Mouse (Mus musculus) heart, postnatal 0 days (tissue): ENCODE results near the gene H2-Q4. TPM values are rescaled to one million over a fixed set of nuclear protein-coding genes. Genes with fewer than 3 reads are reported as not detected.
"Not testable (repeated sequence)": the region's sequence is repeated elsewhere in the genome, so short reads cannot be mapped to it uniquely, and the experiment has no call there.

ENCODE experiments used
- ATAC-seq: fragments of 200-750 bp; cut with Nextera tagmentation; 2 replicates; pipeline ENCODE4 v1.8.0; 2017; ENCODE audit warnings: low read depth, moderate number of reproducible peaks, moderate library complexity; ENCODE audit not compliant: insufficient read depth
- DNase-seq: peaks from one replicate; pipeline ENCODE4 v3.0.0-alpha.2; 2016; ENCODE audit warnings: low spot score
- H3K27ac ChIP-seq: fragments of 300-500 bp; sonication (generic); 2 replicates; pipeline ENCODE4 v1.5.1; 2014; ENCODE audit warnings: low read depth, mild to moderate bottlenecking
- H3K27me3 ChIP-seq: fragments of 300-500 bp; sonication (generic); 2 replicates; pipeline ENCODE4 v1.6.1; 2014; ENCODE audit warnings: low read length, mixed read lengths; ENCODE audit not compliant: control insufficient read depth, insufficient read depth
- H3K36me3 ChIP-seq: fragments of 300-500 bp; sonication (generic); replicated peaks from 2 replicates; pipeline ENCODE4 v1.6.1; 2014; ENCODE audit warnings: low read length, mixed read lengths; ENCODE audit not compliant: control insufficient read depth, insufficient read depth
- H3K4me1 ChIP-seq: fragments of 300-500 bp; sonication (generic); 2 replicates; pipeline ENCODE4 v1.6.1; 2014; ENCODE audit warnings: antibody characterized with exemption; ENCODE audit not compliant: control insufficient read depth, insufficient read depth
- H3K4me2 ChIP-seq: fragments of 300-500 bp; sonication (generic); 2 replicates; pipeline ENCODE4 v1.6.1; 2014; ENCODE audit warnings: low read depth, mild to moderate bottlenecking, low read length, moderate library complexity
- H3K4me3 ChIP-seq: fragments of 300-500 bp; sonication (generic); 2 replicates; pipeline ENCODE4 v1.5.1; 2014; ENCODE audit warnings: low read depth, low read length
- H3K9ac ChIP-seq: fragments of 300-500 bp; sonication (generic); replicated peaks from 2 replicates; pipeline ENCODE4 v1.6.1; 2014; ENCODE audit warnings: low read depth, low read length, mixed read lengths
- H3K9me3 ChIP-seq: fragments of 300-500 bp; sonication (generic); replicated peaks from 2 replicates; pipeline ENCODE4 v1.6.1; 2016; ENCODE audit warnings: low read length; ENCODE audit not compliant: control insufficient read depth
- CTCF ChIP-seq: IDR thresholded peaks from 2 replicates; pipeline ENCODE4 v1.5.1; 2016; ENCODE audit warnings: antibody characterized with exemption, control low read depth, low read depth
- EP300 ChIP-seq: IDR thresholded peaks from 2 replicates; pipeline ENCODE4 v1.6.1; 2016; ENCODE audit warnings: antibody characterized with exemption, low read depth
- WGBS: fragments of 180-500 bp; shearing (Covaris S2); extraction: QIAGEN DNeasy Blood & Tissue Kit; methylation state at CpG from one replicate; pipeline ENCODE4 v1.1.7; 2014; 5-methylcytosine and 5-hydroxymethylcytosine counted together
- polyA plus RNA-seq: library from polyadenylated mRNA; unstranded; fragments of >200 nt; fragmentation: Nextera tagmentation; extraction: Ambion mirVana; gene quantifications from 2 replicates; pipeline ENCODE4 v1.2.1, GENCODE M21; 2015
- total RNA-seq: library from RNA; depleted of rRNA; stranded (reverse); fragments of >200 nt; gene quantifications from 2 replicates; pipeline ENCODE4 v1.2.3, GENCODE M21; 2014; ENCODE audit warnings: low replicate concordance

Gene H2-Q4
- total and polyA plus RNA-seq, 2 experiments from 2014 or later, result 2.8 to 6.9 TPM

GRCm38 (mm10) chr17:35418772-35419171 is 39.4 kb downstream of the H2-Q4 start:
- Histone ChIP-seq H3K9ac (no peak overlapping the region), H3K4me2 (no peak overlapping the region), H3K27ac (no peak overlapping the region), H3K4me1 (no peaks in the 10 kb centered on the region), H3K27me3 (peaks cover 14% of the 10 kb centered on the region), H3K4me3 (no peak overlapping the region), H3K9me3 (no peaks in the 10 kb centered on the region), H3K36me3 (no peaks in the 10 kb centered on the region)
- DNase-seq (no peak), ATAC-seq (no peak)
- 73% methylated on average over 7 of the region's 7 CpGs for WGBS
- TF ChIP-seq CTCF, result no peak
- TF ChIP-seq EP300, result no peak

- not testable (repeated sequence) for H3K27ac ChIP-seq, H3K9ac ChIP-seq, H3K9me3 ChIP-seq, H3K4me3 ChIP-seq, H3K36me3 ChIP-seq, H3K4me2 ChIP-seq, DNase-seq, H3K4me1 ChIP-seq
- WGBS, result 47% methylated on average over 4 of the region's 4 CpGs
- peaks cover 15% of the 10 kb centered on the region for H3K27me3 ChIP-seq
- ATAC-seq, result peak; percentile 14; the same call in 1 of the 2 replicates
These were observed 40.1 kb downstream of the H2-Q4 start for GRCm38 (mm10) chr17:35419564-35419963.

GRCm38 (mm10) chr17:35420206-35420810 is 40.9 kb downstream of the H2-Q4 start:
- ATAC-seq, H3K4me1 ChIP-seq, H3K9me3 ChIP-seq, H3K4me2 ChIP-seq, H3K9ac ChIP-seq, H3K4me3 ChIP-seq, H3K36me3 ChIP-seq, H3K27ac ChIP-seq, DNase-seq: not testable (repeated sequence)
- peaks cover 22% of the 10 kb centered on the region for H3K27me3 ChIP-seq
- TF ChIP-seq CTCF, result peak; percentile 59
- 11% methylated on average over 11 of the region's 11 CpGs for WGBS

GRCm38 (mm10) chr17:35421331-35421730 is 41.9 kb downstream of the H2-Q4 start:
- WGBS, result 78% methylated on average over 4 of the region's 4 CpGs
- H3K27ac ChIP-seq, H3K9me3 ChIP-seq, H3K4me3 ChIP-seq, ATAC-seq, H3K36me3 ChIP-seq, DNase-seq, H3K4me2 ChIP-seq, H3K4me1 ChIP-seq, H3K9ac ChIP-seq: not testable (repeated sequence)
- H3K27me3 ChIP-seq, result peaks cover 27% of the 10 kb centered on the region

- peaks cover 27% of the 10 kb centered on the region for H3K27me3 ChIP-seq
- H3K9ac ChIP-seq, H3K4me2 ChIP-seq, DNase-seq, H3K36me3 ChIP-seq, H3K27ac ChIP-seq, H3K9me3 ChIP-seq, ATAC-seq, H3K4me1 ChIP-seq, H3K4me3 ChIP-seq: not testable (repeated sequence)
- 81% methylated on average over 5 of the region's 5 CpGs for WGBS
These were observed 42.9 kb downstream of the H2-Q4 start for GRCm38 (mm10) chr17:35422360-35422759.

GRCm38 (mm10) chr17:35423131-35423810 is 43.9 kb downstream of the H2-Q4 start:
- not testable (repeated sequence) for H3K9me3 ChIP-seq, H3K36me3 ChIP-seq, DNase-seq, H3K4me2 ChIP-seq, H3K9ac ChIP-seq, H3K27ac ChIP-seq, H3K4me1 ChIP-seq, H3K4me3 ChIP-seq, ATAC-seq
- H3K27me3 ChIP-seq, result peaks cover 27% of the 10 kb centered on the region
- WGBS, result 58% methylated on average over 3 of the region's 3 CpGs

- WGBS, result 81% methylated on average over 3 of the region's 3 CpGs
- not testable (repeated sequence) for DNase-seq, H3K4me1 ChIP-seq, H3K9me3 ChIP-seq, H3K9ac ChIP-seq, ATAC-seq, H3K4me2 ChIP-seq, H3K36me3 ChIP-seq, H3K4me3 ChIP-seq, H3K27ac ChIP-seq
- H3K27me3 ChIP-seq, result peaks cover 24% of the 10 kb centered on the region
These were observed 44.7 kb downstream of the H2-Q4 start for GRCm38 (mm10) chr17:35424106-35424505.

GRCm38 (mm10) chr17:35424624-35425416 is 45.4 kb downstream of the H2-Q4 start, which contains the start of gene H2-Q6:
Gene H2-Q6 (plus strand): TSS chr17:35424850.
- H3K9ac ChIP-seq, result not testable (repeated sequence)

More at GRCm38 (mm10) chr17:35424624-35425416, 45.4 kb downstream of the H2-Q4 start, which contains the start of gene H2-Q6:
- H3K27ac ChIP-seq, H3K4me1 ChIP-seq, H3K36me3 ChIP-seq, H3K9me3 ChIP-seq, DNase-seq: not testable (repeated sequence)
- H3K27me3 ChIP-seq, result peaks cover 26% of the 10 kb centered on the region
- H3K4me2 ChIP-seq, result peak within 1 kb of the TSS; percentile 59
- WGBS, result 2% methylated on average over 51 of the region's 66 CpGs
- peak within 1 kb of the TSS; percentile 41 for H3K4me3 ChIP-seq
- peak; percentile 71 for ATAC-seq
